Mouse (Mus musculus) thymus, adult 2 months (tissue): ENCODE measurements at regions not wholly inside any gene's neighbourhood (a gene's known extent, or its start where the extent isn't known, plus 50 kb on each side); places are given as distances from the start of the nearest gene placed in this dataset.

Source experiments
- DNase-seq: peaks from one replicate; pipeline ENCODE4 v3.0.0; 2021
- H3K27ac ChIP-seq: fragments of 200-500 bp; 2 replicates; pipeline ENCODE4 v1.5.1; 2012; ENCODE audit warnings: low read length, control low read depth; ENCODE audit not compliant: control insufficient read depth, insufficient read depth
- H3K27me3 ChIP-seq: fragments of 200-500 bp; 2 replicates; pipeline ENCODE4 v1.6.1; 2012; ENCODE audit warnings: mild to moderate bottlenecking, low read length, moderate library complexity, mixed read lengths; ENCODE audit not compliant: control insufficient read depth, insufficient read depth
- H3K36me3 ChIP-seq: fragments of 200-500 bp; 2 replicates; pipeline ENCODE4 v1.6.1; 2012; ENCODE audit warnings: mild to moderate bottlenecking, low read length, moderate library complexity; ENCODE audit not compliant: control insufficient read depth, insufficient read depth
- H3K4me1 ChIP-seq: fragments of 200-500 bp; replicated peaks from 2 replicates; pipeline ENCODE4 v1.6.1; 2012; ENCODE audit warnings: low read length; ENCODE audit not compliant: control insufficient read depth, insufficient read depth
- H3K4me3 ChIP-seq: fragments of 200-500 bp; 2 replicates; pipeline ENCODE4 v1.5.1; 2012; ENCODE audit warnings: mild to moderate bottlenecking, low read length, control low read depth, moderate library complexity; ENCODE audit not compliant: control insufficient read depth, insufficient read depth
- CTCF ChIP-seq: fragments of 200-500 bp; IDR thresholded peaks from 2 replicates; pipeline ENCODE4 v1.5.1; 2012; ENCODE audit warnings: mild to moderate bottlenecking, control low read depth, low read length, moderate library complexity, borderline replicate concordance; ENCODE audit not compliant: control insufficient read depth, poor library complexity, insufficient read depth; ENCODE audit errors: extremely low read depth
- POLR2A ChIP-seq: fragments of 200-500 bp; IDR thresholded peaks from 2 replicates; pipeline ENCODE4 v1.6.1; 2012; ENCODE audit warnings: mild to moderate bottlenecking, low read length, control low read depth, moderate library complexity; ENCODE audit not compliant: control insufficient read depth, poor library complexity, insufficient read depth; ENCODE audit errors: extremely low read depth
- WGBS: fragments of 180-500 bp; shearing (Covaris S2); methylation state at CpG from one replicate; pipeline ENCODE4 v1.1.7; 2018; 5-methylcytosine and 5-hydroxymethylcytosine counted together

DNA sequence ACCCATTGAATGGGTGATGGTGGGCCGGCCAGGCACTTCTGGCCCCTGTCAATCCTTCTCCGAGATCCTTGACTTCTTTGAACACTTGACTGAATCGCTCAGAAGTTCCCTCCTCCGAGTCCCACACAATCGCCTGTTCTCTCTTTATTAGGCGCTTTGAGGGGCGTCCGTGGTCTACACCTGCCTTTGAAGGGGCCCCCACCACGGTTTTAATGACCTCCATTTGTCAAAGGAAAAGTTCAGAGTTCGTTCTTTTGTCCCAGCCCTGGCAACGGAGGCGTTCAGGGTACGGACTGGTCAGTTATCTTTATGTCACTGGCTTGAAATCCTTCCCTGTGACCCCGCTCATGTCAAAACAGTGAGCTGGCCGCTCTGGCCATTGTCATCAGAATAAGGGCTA lies 74.3 kb upstream of the Irx3 start:
- H3K27me3 ChIP-seq: no peaks in the 10 kb centered on the region
- no peak for DNase-seq
- 53% methylated on average over 15 of the region's 15 CpGs for WGBS

GRCm38 (mm10) chr8:91873232-91873631 lies 71.4 kb upstream of the Irx3 start:
- no peak for DNase-seq
- TF ChIP-seq POLR2A: no peak
- TF ChIP-seq CTCF: no peak
- Histone ChIP-seq H3K4me1 (no peaks in the 10 kb centered on the region), H3K36me3 (no peaks in the 10 kb centered on the region), H3K4me3 (no peak overlapping the region), H3K27me3 (no peaks in the 10 kb centered on the region), H3K27ac (no peak overlapping the region)
- WGBS: 87% methylated on average over 5 of the region's 5 CpGs

More for the DNA sequence above, 74.3 kb upstream of the Irx3 start:
- no peaks in the 10 kb centered on the region for H3K4me1 ChIP-seq
- no peak overlapping the region for H3K27ac ChIP-seq
- no peak for TF ChIP-seq CTCF
- no peak for TF ChIP-seq POLR2A
- no peaks in the 10 kb centered on the region for H3K36me3 ChIP-seq
- H3K4me3 ChIP-seq: no peak overlapping the region

GRCm38 (mm10) chr8:91872278-91873115 lies 70.6 kb upstream of the Irx3 start:
- Histone ChIP-seq H3K27me3 (no peaks in the 10 kb centered on the region), H3K4me1 (no peaks in the 10 kb centered on the region), H3K27ac (no peak overlapping the region), H3K4me3 (no peak overlapping the region), H3K36me3 (no peaks in the 10 kb centered on the region)
- WGBS: 18% methylated on average over 29 of the region's 29 CpGs
- TF ChIP-seq CTCF: no peak
- no peak for TF ChIP-seq POLR2A
- no peak for DNase-seq

DNA sequence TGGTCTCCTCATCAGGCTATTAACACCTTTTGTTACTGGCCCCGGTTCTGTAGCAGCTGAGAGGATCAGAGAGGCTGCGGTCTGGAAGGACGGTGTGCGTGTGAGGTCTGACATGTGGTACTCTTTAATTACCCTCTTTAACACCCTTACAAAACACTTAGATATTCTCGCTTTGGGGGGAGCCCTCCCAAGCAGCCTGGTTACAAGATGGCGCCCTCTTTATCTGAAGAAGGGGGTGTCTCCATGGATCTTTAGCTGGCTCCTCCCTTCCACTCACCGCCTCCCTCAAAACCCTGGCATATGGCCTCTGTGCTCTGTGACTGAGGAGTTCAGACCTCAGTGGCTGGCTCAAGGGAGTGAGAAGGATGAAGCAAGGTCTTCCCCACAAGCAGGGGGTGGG lies 65.2 kb upstream of the Irx3 start:
- Histone ChIP-seq H3K4me3 (no peak overlapping the region), H3K4me1 (no peaks in the 10 kb centered on the region), H3K36me3 (no peaks in the 10 kb centered on the region), H3K27ac (no peak overlapping the region), H3K27me3 (no peaks in the 10 kb centered on the region)
- 46% methylated on average over 7 of the region's 7 CpGs for WGBS
- DNase-seq: no peak
- no peak for TF ChIP-seq CTCF
- no peak for TF ChIP-seq POLR2A

DNA sequence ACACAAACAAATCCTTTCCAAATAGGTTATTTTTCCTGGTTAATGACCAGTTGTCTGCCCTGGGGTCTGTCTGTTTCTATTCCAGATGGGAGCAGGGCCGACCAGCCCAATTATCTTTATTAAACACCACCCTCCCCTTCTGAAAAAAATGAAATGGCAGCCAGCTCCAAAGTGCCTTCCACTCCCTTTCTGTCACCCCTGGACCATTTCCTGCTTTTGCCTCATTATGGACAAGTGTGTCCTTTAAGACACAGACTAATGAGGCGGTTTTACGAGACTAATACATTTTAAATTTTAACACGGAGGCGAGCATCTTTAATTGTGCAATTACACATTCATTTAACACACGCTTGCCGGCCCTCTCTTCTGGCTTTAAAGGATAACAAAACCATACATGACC lies 64.2 kb upstream of the Irx3 start:
- 74% methylated on average over 7 of the region's 7 CpGs for WGBS
- Histone ChIP-seq H3K27ac (no peak overlapping the region), H3K4me3 (no peak overlapping the region), H3K27me3 (no peaks in the 10 kb centered on the region), H3K36me3 (no peaks in the 10 kb centered on the region), H3K4me1 (no peaks in the 10 kb centered on the region)
- no peak for DNase-seq
- TF ChIP-seq POLR2A (no peak), CTCF (no peak)

DNA sequence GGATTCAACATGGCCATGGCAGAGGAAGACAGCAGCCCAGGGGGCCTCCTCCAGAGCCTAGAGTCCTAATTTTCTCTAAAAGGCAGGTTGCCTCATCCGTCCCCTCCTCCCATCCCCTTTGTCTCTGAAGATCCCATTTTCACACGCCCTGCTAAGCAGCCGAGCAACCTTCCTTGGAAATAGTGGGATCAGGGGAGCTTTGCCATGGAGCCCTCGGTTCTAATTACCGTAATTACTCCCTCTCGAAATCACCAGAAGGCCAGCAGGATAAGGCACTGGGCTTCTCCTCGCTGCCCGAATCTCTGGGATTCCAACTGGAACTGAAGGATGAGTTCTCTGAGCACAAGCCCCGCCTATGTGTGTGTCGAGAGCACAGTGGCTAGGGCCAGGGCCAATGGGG lies 63.5 kb upstream of the Irx3 start:
- Histone ChIP-seq H3K4me1 (no peaks in the 10 kb centered on the region), H3K36me3 (no peaks in the 10 kb centered on the region), H3K27me3 (no peaks in the 10 kb centered on the region), H3K4me3 (no peak overlapping the region), H3K27ac (no peak overlapping the region)
- 37% methylated on average over 10 of the region's 10 CpGs for WGBS
- TF ChIP-seq POLR2A (no peak), CTCF (no peak)
- no peak for DNase-seq
